ENCODE assay signal across 11 mouse cellular contexts in genomic region chr11:98447475-98447834, GRCm38 (mm10). TPM values are rescaled to one million over a fixed set of nuclear protein-coding genes. Genes with fewer than 3 reads are reported as not detected.
DNase-seq lines count a peak whose midpoint lies in the region; ATAC-seq and TF ChIP-seq lines count a peak whose summit lies in the region.
"Had no signal": no experiment of that assay in that cellular context is flagged by ENCODE, and none has a peak within 500 bp of the region (broad histone marks: within the 10 kb centered on the region; RNA-seq: fewer than 3 reads in every experiment).

No protein-coding gene starts in this region.

- TF ChIP-seq CTCF in heart, postnatal 0 days (IDR thresholded peaks at IDR 0.05; ENCODE audit: low read depth): no peak
- no peak for TF ChIP-seq CTCF in cortical plate, adult 2 months (IDR thresholded peaks at IDR 0.05; ENCODE audit: extremely low read depth, insufficient read depth, low read length)

- peaks cover 6% of the 10 kb centered on the region; the same call in 1 of the 2 replicates for H3K4me1 ChIP-seq in heart, postnatal 0 days (ENCODE audit: control insufficient read depth, insufficient read depth)
- no peaks in the 10 kb centered on the region for H3K4me1 ChIP-seq in cortical plate, adult 2 months (ENCODE audit: control insufficient read depth, insufficient read depth, low read length)
- H3K4me1 ChIP-seq in hindbrain, embryonic 15.5 days (replicated peaks): peaks cover 6% of the 10 kb centered on the region
- H3K4me1 ChIP-seq in midbrain, embryonic 10.5 days: peaks cover 24% of the 10 kb centered on the region

- H3K27ac ChIP-seq in heart, postnatal 0 days (ENCODE audit: low read depth): no peak overlapping the region
- H3K27ac ChIP-seq in cortical plate, adult 2 months (ENCODE audit: insufficient read depth, low read length): no peak overlapping the region
- no peak overlapping the region for H3K27ac ChIP-seq in hindbrain, embryonic 15.5 days (replicated peaks)
- H3K27ac ChIP-seq in midbrain, embryonic 10.5 days (replicated peaks): no peak overlapping the region; the same call in 1 of the 2 replicates

- no peak for ATAC-seq in heart, postnatal 0 days (ENCODE audit: insufficient read depth, low read depth)
- ATAC-seq in hindbrain, embryonic 15.5 days (ENCODE audit: low FRiP score, low read depth): no peak

- no peak for DNase-seq in heart, postnatal 0 days (ENCODE audit: low spot score)
- no peak for DNase-seq in heart, postnatal 4 days
- no peak for DNase-seq in midbrain, embryonic 10.5 days (ENCODE audit: low spot score)
- no peak for DNase-seq in thymus, postnatal 0 days (ENCODE audit: low spot score)
- no peak for DNase-seq in gastrocnemius, postnatal 10 days
- DNase-seq in embryo, embryonic 10 days (ENCODE audit: low spot score): no peak
- DNase-seq: heart, postnatal 10 days; right cerebral cortex, postnatal 4 days had no signal

- 28% methylated on average over 7 of the region's 7 CpGs for WGBS in heart, postnatal 0 days
- WGBS in hindbrain, embryonic 15.5 days: 9% methylated on average over 7 of the region's 7 CpGs
- WGBS in midbrain, embryonic 10.5 days: 13% methylated on average over 7 of the region's 7 CpGs

- no peak overlapping the region for H3K4me3 ChIP-seq in heart, postnatal 0 days (ENCODE audit: low read depth, low read length)
- H3K4me3 ChIP-seq in cortical plate, adult 2 months (ENCODE audit: insufficient read depth, low read length): peak overlapping the region; percentile 21; the same call in 1 of the 2 replicates
- H3K4me3 ChIP-seq in hindbrain, embryonic 15.5 days: peak overlapping the region; percentile 5; the same call in 1 of the 2 replicates
- peak overlapping the region; percentile 38 for H3K4me3 ChIP-seq in midbrain, embryonic 10.5 days
- H3K4me3 ChIP-seq: megakaryocyte, embryonic 14.5 days had no signal

- TF ChIP-seq EP300 in heart, postnatal 0 days (IDR thresholded peaks at IDR 0.05; ENCODE audit: low read depth): no peak

- peak overlapping the region; percentile 49 for H3K4me2 ChIP-seq in heart, postnatal 0 days (ENCODE audit: low read depth, low read length)
- H3K4me2 ChIP-seq in hindbrain, embryonic 15.5 days: peak overlapping the region; percentile 22

- no peak overlapping the region for H3K9ac ChIP-seq in heart, postnatal 0 days (replicated peaks; ENCODE audit: low read depth, low read length)
- H3K9ac ChIP-seq in hindbrain, embryonic 15.5 days: no peak overlapping the region

- H3K27me3 ChIP-seq in heart, postnatal 0 days (ENCODE audit: control insufficient read depth, insufficient read depth, low read length): peaks cover 15% of the 10 kb centered on the region
- peaks cover 36% of the 10 kb centered on the region for H3K27me3 ChIP-seq in hindbrain, embryonic 15.5 days
- H3K27me3 ChIP-seq in midbrain, embryonic 10.5 days (ENCODE audit: low read depth, poor library complexity, severe bottlenecking): peaks cover 50% of the 10 kb centered on the region

- no peaks in the 10 kb centered on the region for H3K9me3 ChIP-seq in heart, postnatal 0 days (replicated peaks; ENCODE audit: control insufficient read depth, low read length)
- H3K9me3 ChIP-seq in hindbrain, embryonic 15.5 days: no peaks in the 10 kb centered on the region
- H3K9me3 ChIP-seq in midbrain, embryonic 10.5 days (replicated peaks): no peaks in the 10 kb centered on the region

- no peaks in the 10 kb centered on the region for H3K36me3 ChIP-seq in heart, postnatal 0 days (replicated peaks; ENCODE audit: control insufficient read depth, insufficient read depth, low read length)
- no peaks in the 10 kb centered on the region for H3K36me3 ChIP-seq in hindbrain, embryonic 15.5 days
- no peaks in the 10 kb centered on the region for H3K36me3 ChIP-seq in midbrain, embryonic 10.5 days

- TF ChIP-seq POLR2A in cortical plate, adult 2 months (IDR thresholded peaks at IDR 0.05; ENCODE audit: extremely low read depth, insufficient read depth, low read length): no peak

RNA-seq across cellular contexts. Expression of gene Grb7, which starts 1.3 kb away (rescaled TPM):
- total RNA-seq in heart, postnatal 0 days (2014; rRNA removed; ENCODE audit: low replicate concordance): 0.92 and 0.93 TPM in 2 replicates
- polyA plus RNA-seq in heart, postnatal 0 days (2015; fragmentation: Nextera tagmentation; extraction: Ambion mirVana): 0.15 and 0.23 TPM in 2 replicates
- not detected for total RNA-seq in heart, postnatal 4 days (2021)
- polyA plus RNA-seq in cortical plate, adult 2 months (2012; rRNA removed): 3.8 TPM in 2 replicates
- polyA plus RNA-seq in hindbrain, embryonic 15.5 days (2015; fragmentation: Nextera tagmentation; extraction: Ambion mirVana): 1.1 and 1.3 TPM in 2 replicates
- 1.5 and 2.3 TPM in 2 replicates for polyA plus RNA-seq in midbrain, embryonic 10.5 days (2016; fragmentation: Nextera tagmentation; extraction: Ambion mirVana)
- polyA plus RNA-seq in thymus, postnatal 0 days (2015; fragmentation: Nextera tagmentation; extraction: Ambion mirVana): 3.7 and 4.5 TPM in 2 replicates
- under 1 TPM; 0.09 to 0.18 TPM for total RNA-seq in gastrocnemius, postnatal 10 days (2021)
- total RNA-seq: heart, postnatal 10 days had no signal

RNA-seq across cellular contexts. Expression of gene Mien1, which starts 8.7 kb away (rescaled TPM):
- 20.6 and 26.5 TPM in 2 replicates for total RNA-seq in heart, postnatal 0 days (2014; rRNA removed; ENCODE audit: low replicate concordance)
- 104 and 113 TPM in 2 replicates for polyA plus RNA-seq in heart, postnatal 0 days (2015; fragmentation: Nextera tagmentation; extraction: Ambion mirVana)
- total RNA-seq in heart, postnatal 4 days (2021): 10 to 100 TPM; 46.9 to 49.0 TPM
- polyA plus RNA-seq in cortical plate, adult 2 months (2012; rRNA removed): 192 and 197 TPM in 2 replicates
- 246 and 250 TPM in 2 replicates for polyA plus RNA-seq in hindbrain, embryonic 15.5 days (2015; fragmentation: Nextera tagmentation; extraction: Ambion mirVana)
- 112 and 124 TPM in 2 replicates for polyA plus RNA-seq in midbrain, embryonic 10.5 days (2016; fragmentation: Nextera tagmentation; extraction: Ambion mirVana)
- 227 and 241 TPM in 2 replicates for polyA plus RNA-seq in thymus, postnatal 0 days (2015; fragmentation: Nextera tagmentation; extraction: Ambion mirVana)
- total RNA-seq in gastrocnemius, postnatal 10 days (2021): 10 to 100 TPM; 28.0 to 31.6 TPM

RNA-seq across cellular contexts. Expression of gene Erbb2, which starts 35.2 kb away (rescaled TPM):
- 23.2 and 31.4 TPM in 2 replicates for total RNA-seq in heart, postnatal 0 days (2014; rRNA removed; ENCODE audit: low replicate concordance)
- polyA plus RNA-seq in heart, postnatal 0 days (2015; fragmentation: Nextera tagmentation; extraction: Ambion mirVana): 15.5 and 16.8 TPM in 2 replicates
- total RNA-seq in heart, postnatal 4 days (2021): 10 to 100 TPM; 24.1 to 27.0 TPM
- polyA plus RNA-seq in cortical plate, adult 2 months (2012; rRNA removed): 2.0 and 2.6 TPM in 2 replicates
- polyA plus RNA-seq in hindbrain, embryonic 15.5 days (2015; fragmentation: Nextera tagmentation; extraction: Ambion mirVana): 8.9 and 9.0 TPM in 2 replicates
- 21.8 and 22.4 TPM in 2 replicates for polyA plus RNA-seq in midbrain, embryonic 10.5 days (2016; fragmentation: Nextera tagmentation; extraction: Ambion mirVana)
- polyA plus RNA-seq in thymus, postnatal 0 days (2015; fragmentation: Nextera tagmentation; extraction: Ambion mirVana): 2.5 and 3.1 TPM in 2 replicates
- total RNA-seq in gastrocnemius, postnatal 10 days (2021): 1 to 10 TPM; 7.2 to 8.7 TPM

RNA-seq across cellular contexts. Expression of gene Pgap3, which starts 47.2 kb away (rescaled TPM):
- total RNA-seq in heart, postnatal 0 days (2014; rRNA removed; ENCODE audit: low replicate concordance): 35.7 and 46.0 TPM in 2 replicates
- 15.9 and 18.2 TPM in 2 replicates for polyA plus RNA-seq in heart, postnatal 0 days (2015; fragmentation: Nextera tagmentation; extraction: Ambion mirVana)
- 10 to 100 TPM; 19.6 to 20.5 TPM for total RNA-seq in heart, postnatal 4 days (2021)
- 14.4 TPM in 2 replicates for polyA plus RNA-seq in cortical plate, adult 2 months (2012; rRNA removed)
- 7.4 and 9.6 TPM in 2 replicates for polyA plus RNA-seq in hindbrain, embryonic 15.5 days (2015; fragmentation: Nextera tagmentation; extraction: Ambion mirVana)
- polyA plus RNA-seq in midbrain, embryonic 10.5 days (2016; fragmentation: Nextera tagmentation; extraction: Ambion mirVana): 8.8 and 10.1 TPM in 2 replicates
- polyA plus RNA-seq in thymus, postnatal 0 days (2015; fragmentation: Nextera tagmentation; extraction: Ambion mirVana): 12.1 and 12.7 TPM in 2 replicates
- 1 to 10 TPM; 3.2 to 3.5 TPM for total RNA-seq in gastrocnemius, postnatal 10 days (2021)
